Mouse (Mus musculus): ENCODE data around the gene R3hcc1l. TPM values are rescaled to one million over a fixed set of nuclear protein-coding genes. Genes with fewer than 3 reads are reported as not detected.
A peak's percentile ranks its signal among the peaks of the same experiment; 100 is the strongest.

R3hcc1l gene
- total RNA-seq, 1 experiment from 2014 or later: 30.9 TPM

GRCm38 (mm10) chr19:42600591-42600990, 82.0 kb downstream of the R3hcc1l start:
- no peak for DNase-seq

GRCm38 (mm10) chr19:42601445-42601844, 82.9 kb downstream of the R3hcc1l start:
- no peak for DNase-seq

- DNase-seq: no peak
Observed at GRCm38 (mm10) chr19:42602041-42602440, 83.5 kb downstream of the R3hcc1l start.

- DNase-seq: no peak
Observed at GRCm38 (mm10) chr19:42602576-42602975, 84.0 kb downstream of the R3hcc1l start.

- DNase-seq: no peak
Observed at GRCm38 (mm10) chr19:42608082-42608481, 89.5 kb downstream of the R3hcc1l start.

GRCm38 (mm10) chr19:42609716-42610115, 91.2 kb downstream of the R3hcc1l start:
- DNase-seq: no peak

GRCm38 (mm10) chr19:42611746-42612145, 93.2 kb downstream of the R3hcc1l start:
- no peak for DNase-seq

GRCm38 (mm10) chr19:42612654-42613053, 94.1 kb downstream of the R3hcc1l start, which contains the start of gene Loxl4:
Gene Loxl4 (minus strand): TSS chr19:42612813.
- DNase-seq: peak; percentile 76

GRCm38 (mm10) chr19:42613116-42613515, 94.6 kb downstream of the R3hcc1l start:
- no peak for DNase-seq

GRCm38 (mm10) chr19:42613647-42614225, 95.2 kb downstream of the R3hcc1l start:
- no peak for DNase-seq

- DNase-seq: no peak
Observed at GRCm38 (mm10) chr19:42628068-42628467, 109.5 kb downstream of the R3hcc1l start.

GRCm38 (mm10) chr19:42631541-42631961, 113.0 kb downstream of the R3hcc1l start:
- DNase-seq: no peak

- no peak for DNase-seq
Observed at GRCm38 (mm10) chr19:42632301-42632700, 113.7 kb downstream of the R3hcc1l start.

GRCm38 (mm10) chr19:42633650-42634049, 115.1 kb downstream of the R3hcc1l start:
- no peak for DNase-seq

GRCm38 (mm10) chr19:42636631-42637030, 118.1 kb downstream of the R3hcc1l start:
- no peak for DNase-seq

GRCm38 (mm10) chr19:42638604-42639481, 120.3 kb downstream of the R3hcc1l start:
- DNase-seq: no peak

- DNase-seq: no peak
Observed at GRCm38 (mm10) chr19:42639544-42639943, 121.0 kb downstream of the R3hcc1l start.

GRCm38 (mm10) chr19:42640211-42640610, 121.7 kb downstream of the R3hcc1l start:
- no peak for DNase-seq

Other genes starting within 250 kb of the R3hcc1l start
- 0.64 TPM in 1 of 2 replicates, not detected in the other for gene Crtac1, start 87.0 kb upstream of the R3hcc1l start, total RNA-seq (2021)
- gene Loxl4, start 94.1 kb downstream of the R3hcc1l start, total RNA-seq (2021): 2.1 and 2.2 TPM in 2 replicates
- gene Pyroxd2, start 234.0 kb downstream of the R3hcc1l start, total RNA-seq (2021): 40.1 and 47.5 TPM in 2 replicates

Data from adrenal gland, postnatal 25 days (tissue).